Mouse (Mus musculus) lung, postnatal 14 days (tissue): ENCODE data around the gene Dusp8.
A peak's percentile ranks its signal among the peaks of the same experiment; 100 is the strongest.

Experiments
- DNase-seq: peaks from one replicate; pipeline ENCODE4 v3.0.0; 2021

Gene Dusp8

GRCm38 (mm10) chr7:142040756-142041155, 54.9 kb downstream of the Dusp8 start:
- no peak for DNase-seq

- DNase-seq: peak; percentile 74
Observed at GRCm38 (mm10) chr7:142037553-142038170, 58.0 kb downstream of the Dusp8 start.

GRCm38 (mm10) chr7:142035048-142035811, 60.4 kb downstream of the Dusp8 start:
- no peak for DNase-seq

- peak; percentile 76 for DNase-seq
Observed at GRCm38 (mm10) chr7:142034198-142034597, 61.4 kb downstream of the Dusp8 start.

GRCm38 (mm10) chr7:142030073-142030472, 65.6 kb downstream of the Dusp8 start:
- DNase-seq: no peak
